8 mouse cellular contexts compared by ENCODE assay signal in the genomic region with DNA sequence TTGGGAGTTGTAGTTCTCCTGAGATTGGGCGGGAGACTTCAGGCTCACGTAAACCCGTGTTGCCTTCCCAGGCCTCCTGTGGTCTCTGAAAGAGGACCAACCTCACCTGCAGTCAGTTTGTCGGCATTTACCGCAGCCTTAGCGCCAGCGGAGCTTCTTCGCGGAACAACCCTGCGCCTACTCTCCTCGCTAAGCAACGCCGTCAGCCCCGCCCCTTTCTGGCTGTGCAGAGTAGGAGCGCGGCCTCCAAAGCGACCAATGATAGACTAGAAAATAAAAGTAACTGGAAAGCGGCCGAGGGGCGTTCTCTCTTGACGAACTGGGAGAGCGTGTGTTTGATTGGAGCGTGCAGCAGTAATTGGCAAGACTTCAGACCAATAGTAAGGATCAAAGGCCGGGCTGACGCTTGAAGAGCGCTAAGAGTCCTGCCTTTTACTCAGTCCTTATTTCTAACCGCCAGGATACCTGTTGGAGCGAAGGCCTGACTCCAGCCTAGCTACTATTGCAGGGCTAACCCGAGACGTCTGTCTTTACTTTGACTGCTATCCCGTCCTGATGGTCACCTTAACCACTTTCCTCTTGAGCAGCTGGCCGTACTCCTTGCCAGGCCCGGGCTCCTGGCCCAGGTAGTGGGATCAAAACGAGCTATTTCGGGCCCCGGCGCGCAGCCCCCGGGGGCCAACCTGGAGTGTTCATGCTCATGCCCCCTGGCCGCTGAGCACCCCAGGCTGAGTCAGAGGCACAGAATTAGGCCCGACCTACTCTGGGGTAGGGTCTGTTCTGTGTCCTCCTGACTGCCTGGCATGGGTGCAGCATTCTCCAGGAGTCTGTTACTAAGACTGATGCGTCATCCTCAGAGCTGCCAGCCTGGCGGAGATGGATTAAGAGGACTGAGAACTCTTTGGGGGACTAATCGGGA. TPM values are rescaled to one million over a fixed set of nuclear protein-coding genes. Genes with fewer than 3 reads are reported as not detected.
DNase-seq lines count a peak whose midpoint lies in the region; ATAC-seq and TF ChIP-seq lines count a peak whose summit lies in the region.

Hspb6 (plus strand) TSS at position 77 of the 919 bp plus-strand sequence.
Proser3 (minus strand) TSS at position 198 of the 919 bp plus-strand sequence.

- H3K36me3 ChIP-seq in hindbrain, postnatal 0 days (ENCODE audit: insufficient read depth, low read length): peaks cover 24% of the 10 kb centered on the region

- peak; percentile 99 for DNase-seq in ZHBTc4 (ENCODE audit: low read depth, low spot score)
- peak; percentile 98 for DNase-seq in gastrocnemius, adult 2 months
- peak; percentile 99 for DNase-seq in hindbrain, postnatal 0 days (ENCODE audit: low spot score)
- DNase-seq in left cerebral cortex, adult 2 months (ENCODE audit: extremely low spot score in 1 of 2, low spot score in 2 of 2): peak; percentile 91 to 95
- DNase-seq in right cerebral cortex, adult 2 months (ENCODE audit: low spot score in 2 of 2): peak; percentile 96 to 99
- DNase-seq in urinary bladder, postnatal 14 days (ENCODE audit: low spot score): peak; percentile 98

- TF ChIP-seq CTCF in gastrocnemius, adult 2 months (IDR thresholded peaks at IDR 0.05): no peak
- peak; percentile 34; the same call in 1 of the 2 replicates for TF ChIP-seq CTCF in hindbrain, postnatal 0 days (IDR thresholded peaks at IDR 0.05; ENCODE audit: low read depth)
- TF ChIP-seq CTCF in left cerebral cortex, adult 2 months (IDR thresholded peaks at IDR 0.05): no peak; the same call in 1 of the 2 replicates

- peaks cover 13% of the 10 kb centered on the region; the same call in 1 of the 2 replicates for H3K4me1 ChIP-seq in hindbrain, postnatal 0 days (ENCODE audit: insufficient read depth, low read length)

- H3K27ac ChIP-seq in gastrocnemius, adult 2 months: peak within 1 kb of the TSS; percentile 98
- H3K27ac ChIP-seq in hindbrain, postnatal 0 days: peak within 1 kb of the TSS; percentile 96
- H3K27ac ChIP-seq in left cerebral cortex, adult 2 months: peak within 1 kb of the TSS; percentile 96

- no peaks in the 10 kb centered on the region for H3K27me3 ChIP-seq in hindbrain, postnatal 0 days (ENCODE audit: insufficient read depth, low read length)

- peak; percentile 88 for ATAC-seq in common myeloid progenitor, adult 5-6 weeks (replicated peaks; ENCODE audit: low read depth, poor library complexity, severe bottlenecking)
- peak; percentile 95 for ATAC-seq in hindbrain, postnatal 0 days
- peak; percentile 90 for ATAC-seq in megakaryocyte, adult 5-6 weeks (ENCODE audit: poor library complexity, severe bottlenecking)

- H3K9me3 ChIP-seq in hindbrain, postnatal 0 days (ENCODE audit: low read length): no peaks in the 10 kb centered on the region

- under 1% methylated on average over 44 of the region's 44 CpGs for WGBS in hindbrain, postnatal 0 days

- intact Hi-C loops in gastrocnemius, adult 2 months (cut with DNase I): no loop called here
- intact Hi-C loops in left cerebral cortex, adult 2 months (cut with DNase I): loop anchor here (2.0 kb wide), 1 partner anchor 62 kb away; no protein-coding TSS in a partner anchor

- peak within 1 kb of the TSS; percentile 97 for H3K4me2 ChIP-seq in hindbrain, postnatal 0 days (ENCODE audit: low read depth, low read length)

- H3K9ac ChIP-seq in hindbrain, postnatal 0 days (replicated peaks; ENCODE audit: low read length): peak within 1 kb of the TSS; percentile 63

- H3K4me3 ChIP-seq in gastrocnemius, adult 2 months: peak within 1 kb of the TSS; percentile 78
- H3K4me3 ChIP-seq in hindbrain, postnatal 0 days (ENCODE audit: low read length): peak within 1 kb of the TSS; percentile 65
- peak within 1 kb of the TSS; percentile 61 for H3K4me3 ChIP-seq in left cerebral cortex, adult 2 months

RNA-seq across cellular contexts. Expression of gene Hspb6, which starts in this region (rescaled TPM):
- 3.2 and 4.2 TPM in 2 replicates for total RNA-seq in common myeloid progenitor, adult 5-6 weeks (2017)
- 1,000 to 10,000 TPM in 1 of 2 experiments, 100 to 1,000 TPM in 1; 867 to 2,532 TPM for total RNA-seq in gastrocnemius, adult 2 months (2021)
- total RNA-seq in hindbrain, postnatal 0 days (2014; rRNA removed): 5.6 and 6.4 TPM in 2 replicates
- polyA plus RNA-seq in hindbrain, postnatal 0 days (2015; fragmentation: Nextera tagmentation; extraction: Ambion mirVana): 15.8 and 16.3 TPM in 2 replicates
- total RNA-seq in left cerebral cortex, adult 2 months (2021): 1 to 10 TPM; 4.4 to 5.0 TPM
- total RNA-seq in megakaryocyte, adult 5-6 weeks (2015): 10.7 and 11.0 TPM in 2 replicates
- 3.8 and 5.2 TPM in 2 replicates for total RNA-seq in megakaryocyte, adult 5-6 weeks (2017)

RNA-seq across cellular contexts. Expression of gene Proser3, which starts in this region (rescaled TPM):
- total RNA-seq in common myeloid progenitor, adult 5-6 weeks (2017): 4.7 TPM in 2 replicates
- 1 to 10 TPM; 5.5 to 7.3 TPM for total RNA-seq in gastrocnemius, adult 2 months (2021)
- 13.1 and 14.0 TPM in 2 replicates for total RNA-seq in hindbrain, postnatal 0 days (2014; rRNA removed)
- 3.0 and 3.1 TPM in 2 replicates for polyA plus RNA-seq in hindbrain, postnatal 0 days (2015; fragmentation: Nextera tagmentation; extraction: Ambion mirVana)
- 1 to 10 TPM; 4.9 to 5.2 TPM for total RNA-seq in left cerebral cortex, adult 2 months (2021)
- 3.6 and 6.6 TPM in 2 replicates for total RNA-seq in megakaryocyte, adult 5-6 weeks (2015)
- 2.4 and 2.6 TPM in 2 replicates for total RNA-seq in megakaryocyte, adult 5-6 weeks (2017)

Comparison
In these comparisons a context has a peak if more than half of its experiments do, and no peak if none do; other contexts are left out.
1. Peak in every context shown above with its lines: DNase-seq, ATAC-seq, H3K4me3 ChIP-seq and H3K27ac ChIP-seq.
2. RNA of gene Hspb6 (total RNA-seq): 867 to 2,532 TPM in gastrocnemius, adult 2 months; 3.8 to 11.0 TPM in megakaryocyte, adult 5-6 weeks, 5.6 to 6.4 TPM in hindbrain, postnatal 0 days, 4.4 to 5.0 TPM in left cerebral cortex, adult 2 months and 3.2 to 4.2 TPM in common myeloid progenitor, adult 5-6 weeks; every median in the first group is over 10 times any median in the second.